ENCODE assay signal across 8 mouse cellular contexts in genomic region chr11:75509741-75510626, GRCm38 (mm10). TPM values are rescaled to one million over a fixed set of nuclear protein-coding genes. Genes with fewer than 3 reads are reported as not detected.
DNase-seq lines count a peak whose midpoint lies in the region; ATAC-seq and TF ChIP-seq lines count a peak whose summit lies in the region.

Gene Rilp, plus strand, starts transcription at chr11:75510094.

- H3K79me2 ChIP-seq in CH12.LX (replicated peaks; ENCODE audit: control insufficient read depth, extremely low read depth, insufficient read depth, poor library complexity, severe bottlenecking) = no peaks in the 10 kb centered on the region
- H3K79me2 ChIP-seq in myocyte (ENCODE audit: control insufficient read depth, insufficient read depth) = no peaks in the 10 kb centered on the region

- no peak for TF ChIP-seq EP300 in CH12.LX (IDR thresholded peaks at IDR 0.05; ENCODE audit: low read length)

- H3K9ac ChIP-seq in CH12.LX (ENCODE audit: insufficient read depth, low read depth) = no peak within 1 kb of the TSS
- peak within 1 kb of the TSS; percentile 61 for H3K9ac ChIP-seq in embryonic facial prominence, embryonic 11.5 days (replicated peaks; ENCODE audit: low read length)
- H3K9ac ChIP-seq in intestine, postnatal 0 days (ENCODE audit: low read depth, low read length) = peak within 1 kb of the TSS; percentile 60
- H3K9ac ChIP-seq in liver, embryonic 12.5 days = peak within 1 kb of the TSS; percentile 77

- in situ Hi-C loops in CH12.LX (cut with MboI; ENCODE audit: low pct_ligation_motif_present, low pct_unique_long_range_greater_than_20kb, low sequenced_read_pairs) = no loop called here

- H3K27ac ChIP-seq in CH12.LX (ENCODE audit: insufficient read depth, low read depth) = no peak within 1 kb of the TSS
- peak within 1 kb of the TSS; percentile 28; the same call in 1 of the 2 replicates for H3K27ac ChIP-seq in embryonic facial prominence, embryonic 11.5 days (replicated peaks; ENCODE audit: low read depth, low read length)
- peak within 1 kb of the TSS; percentile 91 for H3K27ac ChIP-seq in intestine, postnatal 0 days (ENCODE audit: low read depth, low read length)
- H3K27ac ChIP-seq in liver, embryonic 12.5 days = peak within 1 kb of the TSS; percentile 80

- H3K4me3 ChIP-seq in CH12.LX (replicated peaks in 1 of 3; ENCODE audit: low read depth in 2 of 3, low read length in 2 of 3, poor library complexity in 1 of 3) (no peak within 1 kb of the TSS), myocyte (peak within 1 kb of the TSS; percentile 22)
- peak within 1 kb of the TSS; percentile 44 for H3K4me3 ChIP-seq in embryonic facial prominence, embryonic 11.5 days (ENCODE audit: low read depth, low read length)
- peak within 1 kb of the TSS; percentile 41 for H3K4me3 ChIP-seq in intestine, postnatal 0 days (ENCODE audit: low read depth, low read length)
- H3K4me3 ChIP-seq in liver, embryonic 12.5 days = peak within 1 kb of the TSS; percentile 66

- H3ac ChIP-seq in myocyte (ENCODE audit: control insufficient read depth, insufficient read length) = peak within 1 kb of the TSS; percentile 7

- WGBS in embryonic facial prominence, embryonic 11.5 days = 4% methylated on average over 43 of the region's 43 CpGs
- 1% methylated on average over 43 of the region's 43 CpGs for WGBS in intestine, postnatal 0 days
- 3% methylated on average over 43 of the region's 43 CpGs for WGBS in liver, embryonic 12.5 days (ENCODE audit: insufficient replicate concordance)

- TF ChIP-seq RAD21 in CH12.LX (IDR thresholded peaks at IDR 0.05; ENCODE audit: low read depth, low read length) = no peak

- H3K36me3 ChIP-seq in CH12.LX (replicated peaks in 1 of 2; ENCODE audit: control insufficient read depth in 1 of 2, insufficient read depth in 1 of 2, low read length in 1 of 2) (peaks cover 79 to 95% of the 10 kb centered on the region in 2 experiments), myocyte (ENCODE audit: control insufficient read depth, insufficient read depth) (peaks cover 35% of the 10 kb centered on the region)
- peaks cover 14% of the 10 kb centered on the region for H3K36me3 ChIP-seq in embryonic facial prominence, embryonic 11.5 days (replicated peaks; ENCODE audit: control insufficient read depth, insufficient read depth, low read depth, low read length)
- peaks cover 39% of the 10 kb centered on the region for H3K36me3 ChIP-seq in intestine, postnatal 0 days (ENCODE audit: control insufficient read depth, insufficient read depth)
- H3K36me3 ChIP-seq in liver, embryonic 12.5 days = peaks cover 48% of the 10 kb centered on the region

- no peak for TF ChIP-seq CTCF in CH12.LX (conservative IDR thresholded peaks at IDR 0.05 in 1 of 2, IDR thresholded peaks at IDR 0.05 in 1 of 2; ENCODE audit: low read depth in 2 of 2, low read length in 2 of 2)
- peak; percentile 42 for TF ChIP-seq CTCF in intestine, postnatal 0 days (IDR thresholded peaks at IDR 0.05; ENCODE audit: low read depth)

- DNase-seq in CH12.LX (ENCODE audit: extremely low read depth) = no peak
- DNase-seq in adrenal gland, adult 2 months = peak; percentile 89
- DNase-seq in embryonic facial prominence, embryonic 11.5 days (ENCODE audit: low spot score) = peak; percentile 59
- peak; percentile 99 for DNase-seq in heart, adult 11 months
- DNase-seq in yolk sac, embryonic 10.5 days (ENCODE audit: low spot score) = peak; percentile 87

- ATAC-seq in embryonic facial prominence, embryonic 11.5 days (replicated peaks; ENCODE audit: insufficient number of reproducible peaks, low FRiP score, low TSS enrichment, low read depth) = peak; percentile 78
- peak; percentile 71 for ATAC-seq in intestine, postnatal 0 days
- peak; percentile 71 for ATAC-seq in liver, embryonic 12.5 days

- dilution Hi-C loops in CH12.LX (cut with MboI; ENCODE audit: extremely low pct_ligation_motif_present, extremely low pct_unique_long_range_greater_than_20kb, low sequenced_read_pairs) = no loop called here

- no peaks in the 10 kb centered on the region for H3K4me1 ChIP-seq in CH12.LX (ENCODE audit: control insufficient read depth in 1 of 2, insufficient read depth in 2 of 2)
- H3K4me1 ChIP-seq in embryonic facial prominence, embryonic 11.5 days (ENCODE audit: control insufficient read depth, insufficient read depth, low read length) = peaks cover 7% of the 10 kb centered on the region
- no peaks in the 10 kb centered on the region; the same call in 1 of the 2 replicates for H3K4me1 ChIP-seq in intestine, postnatal 0 days (replicated peaks; ENCODE audit: control insufficient read depth, insufficient read depth, low read length)
- peaks cover 22% of the 10 kb centered on the region for H3K4me1 ChIP-seq in liver, embryonic 12.5 days

- H3K4me2 ChIP-seq in CH12.LX (ENCODE audit: insufficient read depth, low read depth, poor library complexity, severe bottlenecking) (no peak within 1 kb of the TSS), myocyte (ENCODE audit: low read depth) (peak within 1 kb of the TSS; percentile 93)
- H3K4me2 ChIP-seq in embryonic facial prominence, embryonic 11.5 days (ENCODE audit: low read depth, low read length) = peak within 1 kb of the TSS; percentile 95
- H3K4me2 ChIP-seq in intestine, postnatal 0 days (replicated peaks; ENCODE audit: low read depth) = peak within 1 kb of the TSS; percentile 83
- peak within 1 kb of the TSS; percentile 99 for H3K4me2 ChIP-seq in liver, embryonic 12.5 days

- H3K9me3 ChIP-seq in CH12.LX (replicated peaks; ENCODE audit: low read length) = peaks cover 7% of the 10 kb centered on the region
- no peaks in the 10 kb centered on the region for H3K9me3 ChIP-seq in embryonic facial prominence, embryonic 11.5 days (replicated peaks; ENCODE audit: control insufficient read depth, low read length)
- no peaks in the 10 kb centered on the region for H3K9me3 ChIP-seq in intestine, postnatal 0 days (ENCODE audit: control insufficient read depth)
- no peaks in the 10 kb centered on the region for H3K9me3 ChIP-seq in liver, embryonic 12.5 days (replicated peaks)

- TF ChIP-seq POLR2A in CH12.LX (IDR thresholded peaks at IDR 0.05; ENCODE audit: low read depth, low read length) (no peak), myocyte (IDR thresholded peaks at IDR 0.05; ENCODE audit: insufficient read length, low read depth) (no peak)

- no peaks in the 10 kb centered on the region for H3K27me3 ChIP-seq in CH12.LX (replicated peaks)
- H3K27me3 ChIP-seq in embryonic facial prominence, embryonic 11.5 days (ENCODE audit: control insufficient read depth, insufficient read depth, low read length) = no peaks in the 10 kb centered on the region
- no peaks in the 10 kb centered on the region for H3K27me3 ChIP-seq in intestine, postnatal 0 days (replicated peaks; ENCODE audit: control insufficient read depth, insufficient read depth, low read length)
- H3K27me3 ChIP-seq in liver, embryonic 12.5 days (replicated peaks) = no peaks in the 10 kb centered on the region
- no peaks in the 10 kb centered on the region for H3K27me3 ChIP-seq in myocyte (ENCODE audit: control insufficient read depth, insufficient read depth, insufficient read length)

TF ChIP-seq in CH12.LX, 34 proteins besides CTCF, POLR2A, EP300 and RAD21:
- TF ChIP-seq TBP (conservative IDR thresholded peaks at IDR 0.05; ENCODE audit: low read depth, low read length) (no peak), SIN3A (IDR thresholded peaks at IDR 0.05; ENCODE audit: low read length) (0 out of 2 replicates have a peak, but pooled peaks have one; percentile 38), ETS1 (conservative IDR thresholded peaks at IDR 0.05; ENCODE audit: low read depth, low read length) (no peak), GABPA (IDR thresholded peaks at IDR 0.05; ENCODE audit: insufficient replicate concordance, low read depth, low read length) (no peak), USF1 (IDR thresholded peaks at IDR 0.05; ENCODE audit: low read depth, low read length) (no peak)

TF ChIP-seq in myocyte, 11 proteins besides CTCF, POLR2A, EP300 and RAD21:
- peak in 1 of 3 experiments; percentile 7 for TF ChIP-seq MYOG (IDR thresholded peaks at IDR 0.05; ENCODE audit: control insufficient read depth in 1 of 3, insufficient read depth in 1 of 3, insufficient read length in 2 of 3, low read depth in 2 of 3)
- peak in 1 of 3 experiments; percentile 21 for TF ChIP-seq MYOD1 (IDR thresholded peaks at IDR 0.05; ENCODE audit: control insufficient read depth in 1 of 3, insufficient read length in 2 of 3, low read depth in 2 of 3)
- TF ChIP-seq TCF3 (IDR thresholded peaks at IDR 0.05; ENCODE audit: insufficient read length, low read depth) = no peak
- TF ChIP-seq MAX (IDR thresholded peaks at IDR 0.05; ENCODE audit: low read depth) = no peak
- TF ChIP-seq E2F4 (IDR thresholded peaks at IDR 0.05; ENCODE audit: insufficient read depth) = no peak
- TF ChIP-seq POLR2AphosphoS2 (IDR thresholded peaks at IDR 0.05; ENCODE audit: insufficient read length, low read depth) = peak; percentile 10
- no peak for TF ChIP-seq CEBPB (IDR thresholded peaks at IDR 0.05; ENCODE audit: insufficient read depth, poor library complexity, severe bottlenecking)
- no peak for TF ChIP-seq SRF (IDR thresholded peaks at IDR 0.05; ENCODE audit: control insufficient read depth, insufficient read length, low read depth)

RNA-seq across cellular contexts. Expression of gene Rilp, which starts in this region (rescaled TPM):
- total RNA-seq in CH12.LX (2012; rRNA removed) (0.63 and 0.72 TPM in 2 replicates), CH12.LX (2014; rRNA removed) (0.17 and 0.31 TPM in 2 replicates)
- polyA plus RNA-seq in CH12.LX (2012; ENCODE audit: insufficient read length, low read depth) (0.76 and 1.1 TPM in 2 replicates), myocyte (2012; fragmentation: generic; extraction: Trizol) (4.6 TPM)
- 10 to 100 TPM; 12.1 to 13.2 TPM for total RNA-seq in adrenal gland, adult 2 months (2021)
- polyA plus RNA-seq in adrenal gland, adult 2 months (2012; rRNA removed) = 8.8 and 10.0 TPM in 2 replicates
- 0.18 and 0.27 TPM in 2 replicates for polyA plus RNA-seq in embryonic facial prominence, embryonic 11.5 days (2014; fragmentation: Nextera tagmentation; extraction: Ambion mirVana)
- polyA plus RNA-seq in intestine, postnatal 0 days (2015; fragmentation: Nextera tagmentation; extraction: Ambion mirVana) = 6.8 and 6.9 TPM in 2 replicates
- 0.89 and 1.2 TPM in 2 replicates for polyA plus RNA-seq in liver, embryonic 12.5 days (2016; fragmentation: Nextera tagmentation; extraction: Ambion mirVana)

Comparison
In these comparisons a context has a peak if more than half of its experiments do, and no peak if none do; other contexts are left out.
1. RNA of gene Rilp (total RNA-seq): 12.1 to 13.2 TPM in adrenal gland, adult 2 months; 0.17 to 0.72 TPM in CH12.LX; every median in the first group is over 4 times any median in the second.
2. Peak in DNase-seq, ATAC-seq, H3K4me3 ChIP-seq, H3K27ac ChIP-seq, H3K9ac ChIP-seq and H3K4me2 ChIP-seq in embryonic facial prominence, embryonic 11.5 days; RNA of the gene not detected or under 1 TPM.
3. H3K4me3 ChIP-seq: peak in intestine, postnatal 0 days (single experiment), liver, embryonic 12.5 days (single experiment) and myocyte (single experiment); none in CH12.LX (0 of 3).
4. Peak in every context shown above with its lines, with median percentiles within 50 percentile points of each other: ATAC-seq.